Mouse (Mus musculus) CD4-positive helper T cell, adult 2 months (primary cell): ENCODE data around the gene Slc5a11.

ENCODE experiments used
- DNase-seq: peaks from one replicate; pipeline ENCODE4 v3.0.0-alpha.2; 2012; ENCODE audit warnings: low read depth, missing footprints, low spot score

The Slc5a11 gene

DNA sequence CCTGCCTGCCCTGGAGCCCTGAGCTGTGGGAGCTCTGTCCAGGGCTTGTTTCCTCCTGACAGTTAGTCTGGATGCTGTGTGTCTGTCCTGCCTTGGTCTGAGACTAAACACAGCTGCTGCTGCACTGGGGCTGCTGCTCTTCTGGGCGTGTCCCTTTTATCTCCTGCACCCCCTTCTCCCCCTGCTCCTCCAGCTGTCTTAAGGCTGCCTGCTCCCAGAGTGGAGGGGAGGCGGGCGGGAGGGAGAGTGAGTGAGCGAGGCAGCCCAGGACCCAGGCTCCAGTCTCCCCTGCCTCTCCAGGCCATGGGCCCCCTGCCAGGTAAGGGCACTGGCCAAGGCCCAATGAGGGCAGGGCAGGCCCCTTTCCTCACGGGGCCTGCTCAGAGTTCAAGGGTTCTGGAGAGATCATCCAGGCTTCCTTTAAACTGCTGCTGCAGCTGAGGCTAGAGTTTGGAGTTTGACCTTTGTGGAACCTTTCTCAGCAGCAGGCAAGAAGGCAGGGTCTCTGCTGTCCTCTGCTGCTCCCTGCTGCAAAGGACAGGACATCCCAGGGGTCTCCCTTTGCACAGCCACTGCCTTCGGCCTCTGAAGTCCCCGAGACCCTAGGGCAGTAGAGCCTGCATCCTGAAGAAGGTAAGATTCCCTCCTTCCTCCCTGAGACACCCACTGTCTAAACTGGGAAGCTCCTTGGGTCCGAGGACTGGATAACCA lies at the start of gene Slc5a11:
Slc5a11 (plus strand) TSS at position 416 of the 711 bp plus-strand sequence.
- no peak for DNase-seq

DNA sequence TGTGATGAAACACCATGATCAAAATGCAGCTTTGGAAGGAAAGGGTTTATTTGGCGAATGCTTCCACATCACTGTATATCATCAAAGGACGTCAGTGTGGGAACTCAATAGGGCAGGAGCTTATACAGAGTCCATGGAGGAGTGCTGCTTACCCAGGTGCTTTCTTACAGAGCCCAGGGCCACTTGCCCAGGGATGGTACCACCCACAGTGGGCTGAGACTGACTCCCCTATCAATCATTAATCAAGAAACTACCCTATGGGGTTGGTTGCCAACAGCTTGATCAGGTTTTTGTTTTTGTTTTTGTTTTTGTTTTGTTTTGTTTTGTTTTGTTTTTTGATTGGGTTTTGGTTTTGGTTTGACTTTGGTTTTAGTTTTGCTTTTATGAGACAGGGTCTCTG lies 47.1 kb upstream of the Slc5a11 start:
- no peak for DNase-seq

- DNase-seq: no peak
Measured at GRCm38 (mm10) chr7:123169618-123170017, 45.0 kb upstream of the Slc5a11 start.

- DNase-seq: no peak
Measured at GRCm38 (mm10) chr7:123172101-123172500, 42.5 kb upstream of the Slc5a11 start.

DNA sequence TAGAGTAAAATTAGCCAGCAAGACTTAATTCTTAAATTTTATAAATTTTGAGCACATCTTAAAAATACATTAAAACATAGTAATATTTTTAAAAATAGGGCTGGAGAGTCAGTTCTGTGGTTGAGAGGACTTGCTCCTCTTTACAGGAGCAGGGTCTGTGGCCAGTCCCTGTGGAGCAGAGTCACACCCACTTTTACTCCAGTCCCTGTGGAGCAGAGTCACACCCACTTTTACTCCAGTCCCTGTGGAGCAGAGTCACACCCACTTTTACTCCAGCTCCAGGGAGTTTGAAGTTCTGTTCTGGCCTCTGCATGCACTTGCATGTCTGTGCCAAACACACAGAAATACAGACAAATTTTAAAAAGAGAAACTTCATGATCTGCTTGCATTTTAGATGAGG lies 37.4 kb upstream of the Slc5a11 start:
- no peak for DNase-seq

GRCm38 (mm10) chr7:123181787-123182701 lies 32.5 kb upstream of the Slc5a11 start:
- DNase-seq: no peak

DNA sequence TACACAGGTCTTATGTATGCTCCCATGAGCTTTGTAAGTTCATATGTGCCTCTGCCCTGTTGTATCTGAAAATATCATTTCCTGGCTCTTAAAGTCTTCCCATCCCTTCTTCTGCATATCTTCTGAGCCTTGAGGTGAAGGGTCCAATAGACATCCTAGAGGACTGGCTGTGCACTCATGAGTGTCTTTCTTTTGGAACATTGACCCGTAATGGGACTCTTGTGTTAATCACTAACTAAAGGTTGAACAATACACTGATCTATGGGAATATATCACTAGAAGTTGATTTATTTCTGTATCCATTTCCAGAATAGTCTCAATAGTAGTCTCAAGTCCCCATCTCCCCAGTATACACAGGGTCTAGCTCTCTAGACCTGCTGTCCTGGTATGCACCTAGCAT lies 29.7 kb upstream of the Slc5a11 start:
- no peak for DNase-seq

GRCm38 (mm10) chr7:123186463-123186862 lies 28.1 kb upstream of the Slc5a11 start:
- no peak for DNase-seq

DNA sequence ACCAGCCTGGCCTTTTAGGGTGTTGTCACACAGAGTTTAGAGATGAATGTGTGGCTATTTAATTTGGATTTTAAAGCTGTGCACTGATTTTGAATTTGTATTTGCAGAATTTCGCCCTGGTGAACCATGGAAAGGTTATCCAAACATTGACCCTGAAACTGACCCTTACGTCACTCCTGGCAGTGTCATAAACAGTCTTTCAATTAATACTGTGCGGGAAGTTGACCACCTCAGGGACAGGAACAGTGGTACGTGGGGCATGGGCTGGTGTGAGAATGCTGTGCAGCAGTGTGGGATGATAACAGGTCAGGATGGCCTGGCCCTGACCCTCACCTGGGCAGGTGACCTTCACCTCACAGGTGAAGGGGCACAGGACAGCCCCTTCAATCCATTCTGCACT lies 27.3 kb upstream of the Slc5a11 start:
- DNase-seq: no peak

GRCm38 (mm10) chr7:123188462-123188861 lies 26.1 kb upstream of the Slc5a11 start:
- peak; percentile 36 for DNase-seq

DNA sequence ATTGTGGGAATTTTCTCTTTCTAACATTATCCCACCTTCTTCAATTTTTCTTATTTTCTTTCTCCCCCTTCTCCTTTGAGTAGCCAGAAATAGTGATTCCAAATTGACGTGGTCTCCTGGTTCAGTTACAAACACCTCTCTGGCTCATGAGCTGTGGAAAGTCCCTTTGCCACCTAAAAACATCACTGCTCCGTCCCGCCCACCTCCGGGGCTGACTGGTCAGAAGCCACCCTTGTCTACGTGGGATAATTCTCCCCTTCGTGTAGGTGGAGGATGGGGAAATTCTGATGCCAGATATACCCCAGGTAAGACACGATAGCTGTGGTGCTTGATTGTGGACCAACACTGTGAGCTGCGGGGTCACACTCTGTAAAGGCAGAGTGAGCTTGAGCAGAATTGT lies 24.8 kb upstream of the Slc5a11 start:
- DNase-seq: peak; percentile 53

DNA sequence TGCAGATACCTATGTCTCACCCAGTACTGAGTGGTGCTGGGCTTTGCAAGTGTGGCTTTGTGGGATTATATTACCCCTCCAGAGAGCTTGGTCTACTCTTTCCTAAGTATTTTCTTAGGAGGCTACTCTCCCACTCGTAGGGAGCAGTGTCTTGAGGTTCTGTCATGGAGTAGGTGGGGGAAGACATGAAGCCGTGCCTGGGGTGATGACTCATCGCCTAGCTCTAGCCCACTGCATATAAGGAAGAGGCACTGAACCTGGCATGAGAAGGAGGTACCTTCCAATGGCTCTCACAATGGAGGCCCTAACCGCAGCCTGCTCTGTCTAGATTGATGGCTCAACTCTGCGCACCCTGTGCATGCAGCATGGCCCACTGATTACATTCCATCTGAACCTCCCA lies 22.8 kb upstream of the Slc5a11 start:
- peak; percentile 26 for DNase-seq

DNA sequence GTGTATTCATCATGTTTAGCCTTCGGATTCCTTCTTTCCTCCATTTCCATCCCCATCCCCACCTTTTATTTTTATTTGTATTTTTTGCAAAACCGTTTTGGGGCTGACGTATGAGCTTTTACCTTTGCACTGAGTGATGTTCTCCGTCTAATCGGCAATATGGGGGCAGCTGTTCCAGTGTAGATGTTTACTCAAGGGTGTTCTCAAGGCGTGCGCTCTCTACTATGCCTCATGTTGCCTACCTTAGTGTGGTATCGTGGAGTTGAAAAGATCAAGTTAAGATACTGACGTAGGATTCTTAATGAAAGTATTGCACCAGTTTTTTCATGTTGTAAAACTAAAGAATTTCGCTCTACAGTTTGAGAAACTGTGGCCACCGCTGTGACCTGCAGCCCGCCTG lies 21.4 kb upstream of the Slc5a11 start:
- DNase-seq: no peak

DNA sequence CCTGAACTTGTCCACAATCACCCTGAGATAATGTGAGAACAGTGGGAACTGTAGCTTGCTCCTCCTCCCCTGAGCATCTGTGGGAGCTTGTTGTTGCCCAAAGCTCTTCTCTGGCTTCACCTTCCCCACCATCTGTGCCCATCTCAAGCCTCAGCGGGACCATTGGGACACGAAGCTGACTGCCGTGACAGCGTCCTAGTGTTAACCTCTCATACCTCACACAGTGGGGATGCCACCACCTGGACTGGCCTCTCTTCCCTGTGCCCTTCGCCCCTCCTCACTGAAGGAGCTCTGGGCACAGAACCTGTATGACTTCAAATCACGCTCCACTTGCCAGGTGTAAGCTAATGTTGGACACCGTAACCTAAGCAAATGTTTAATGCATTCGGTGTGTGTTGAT lies 19.9 kb upstream of the Slc5a11 start:
- no peak for DNase-seq

- no peak for DNase-seq
Measured at GRCm38 (mm10) chr7:123196432-123196831, 18.1 kb upstream of the Slc5a11 start.

DNA sequence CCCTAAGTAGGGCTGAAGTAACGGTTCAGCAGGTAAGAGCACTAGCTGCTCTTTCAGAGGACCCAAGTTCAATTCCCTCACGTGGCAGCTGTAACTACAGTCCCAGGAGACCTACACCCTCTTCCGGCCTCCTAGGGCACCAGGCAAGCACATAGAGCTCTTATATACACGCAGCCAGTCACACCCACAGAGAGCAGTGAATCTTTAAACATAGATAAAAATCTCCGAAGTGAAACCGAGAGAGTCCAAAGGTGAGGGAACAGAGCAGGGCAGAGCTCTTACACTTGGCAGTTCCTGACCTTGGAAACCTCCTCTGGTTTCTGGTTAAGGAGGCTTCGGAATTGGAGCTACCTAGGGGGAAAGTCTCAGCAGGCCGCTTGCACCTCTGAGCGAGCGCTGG lies 15.9 kb upstream of the Slc5a11 start:
- peak; percentile 39 for DNase-seq

- no peak for DNase-seq
Measured at GRCm38 (mm10) chr7:123199151-123199550, 15.4 kb upstream of the Slc5a11 start.

DNA sequence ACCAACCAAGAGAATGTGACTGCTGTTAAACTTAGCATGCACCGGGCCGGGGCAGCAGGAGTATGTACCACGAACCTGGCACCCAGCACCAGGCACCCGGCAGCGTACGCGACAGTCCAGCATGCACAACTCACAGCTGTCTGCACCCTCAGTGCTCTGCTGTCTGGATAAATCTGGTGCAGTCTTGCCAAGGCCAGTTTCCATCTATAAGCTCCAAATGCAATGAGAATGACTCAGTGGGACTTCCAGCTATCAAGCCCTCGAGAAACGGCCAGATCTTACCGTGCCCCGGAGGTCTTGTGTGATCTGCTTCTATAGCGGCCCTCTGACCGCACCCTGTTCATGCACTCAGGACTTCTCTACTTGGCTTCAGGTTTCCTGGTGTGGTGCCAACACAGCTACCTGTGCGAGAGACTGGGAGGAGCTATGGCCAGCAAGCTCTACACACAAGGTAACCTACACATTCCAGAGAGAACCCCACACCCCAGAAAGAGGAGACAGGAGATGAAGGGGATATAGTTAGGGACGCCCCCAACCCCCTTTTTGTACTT lies 14.8 kb upstream of the Slc5a11 start:
- DNase-seq: no peak

- DNase-seq: no peak
Measured at GRCm38 (mm10) chr7:123200722-123201121, 13.9 kb upstream of the Slc5a11 start.

DNA sequence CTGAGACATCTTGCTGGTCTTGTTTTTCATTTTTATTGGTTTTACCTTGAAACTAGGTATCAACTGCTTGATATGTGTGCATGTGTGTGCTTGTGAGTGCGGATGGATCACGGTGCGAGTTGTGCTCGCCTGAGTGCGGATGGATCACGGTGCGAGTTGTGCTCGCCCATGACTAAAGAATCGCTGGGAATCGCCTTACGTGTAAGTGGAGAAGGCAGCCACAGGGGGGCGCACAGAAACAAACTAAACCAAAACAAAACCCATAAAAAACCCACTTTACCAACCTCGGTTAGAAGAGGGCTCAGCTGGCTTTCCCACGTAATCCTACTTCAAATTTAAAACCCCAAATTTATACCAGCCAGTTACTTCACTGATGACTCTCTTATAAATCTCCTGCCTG lies 9.3 kb upstream of the Slc5a11 start:
- peak; percentile 55 for DNase-seq

- no peak for DNase-seq
Measured at GRCm38 (mm10) chr7:123207561-123207960, 7.0 kb upstream of the Slc5a11 start.

GRCm38 (mm10) chr7:123209864-123210263 lies 4.7 kb upstream of the Slc5a11 start:
- DNase-seq: no peak

- no peak for DNase-seq
Measured at GRCm38 (mm10) chr7:123211461-123211860, 3.1 kb upstream of the Slc5a11 start.
